Mouse (Mus musculus): ENCODE measurements at regions not wholly inside any gene's neighbourhood (a gene's known extent, or its start where the extent isn't known, plus 50 kb on each side); places are given as distances from the start of the nearest gene placed in this dataset.

DNA sequence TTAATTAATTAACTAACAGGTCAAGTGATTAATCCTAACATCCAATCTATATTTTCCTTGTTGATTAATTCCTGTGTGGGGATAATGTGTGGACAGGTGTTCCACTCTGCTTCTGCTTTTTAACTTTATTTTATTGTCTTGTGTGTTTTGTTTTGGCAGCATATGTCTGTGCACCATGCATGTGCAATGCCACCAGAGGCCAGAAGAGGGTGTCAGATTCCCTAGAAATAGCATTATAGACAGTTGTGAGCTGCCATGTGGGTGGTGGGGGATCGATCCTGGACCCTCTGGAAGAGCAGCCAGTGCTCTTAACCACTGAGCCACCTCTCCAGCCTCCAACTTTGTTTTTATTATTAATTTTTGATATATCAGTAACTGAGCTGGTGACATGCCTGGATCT, 65.6 kb downstream of the En1 start:
- WGBS (ENCODE audit: insufficient replicate concordance), result 77% methylated on average over 1 of the region's 1 CpGs
- Histone ChIP-seq H3K9ac (ENCODE audit: low read depth, low read length) (no peak overlapping the region), H3K4me1 (ENCODE audit: control insufficient read depth, insufficient read depth, low read length) (no peaks in the 10 kb centered on the region), H3K27ac (ENCODE audit: low read depth, low read length) (no peak overlapping the region), H3K36me3 (ENCODE audit: control insufficient read depth, insufficient read depth, low read length) (no peaks in the 10 kb centered on the region), H3K4me3 (ENCODE audit: low read depth, low read length) (no peak overlapping the region), H3K4me2 (no peak overlapping the region), H3K27me3 (ENCODE audit: control insufficient read depth, insufficient read depth, low read length) (no peaks in the 10 kb centered on the region), H3K9me3 (replicated peaks; ENCODE audit: control insufficient read depth, low read length) (no peaks in the 10 kb centered on the region)
- no peak for ATAC-seq (replicated peaks; ENCODE audit: insufficient number of reproducible peaks, low FRiP score, low TSS enrichment)

DNA sequence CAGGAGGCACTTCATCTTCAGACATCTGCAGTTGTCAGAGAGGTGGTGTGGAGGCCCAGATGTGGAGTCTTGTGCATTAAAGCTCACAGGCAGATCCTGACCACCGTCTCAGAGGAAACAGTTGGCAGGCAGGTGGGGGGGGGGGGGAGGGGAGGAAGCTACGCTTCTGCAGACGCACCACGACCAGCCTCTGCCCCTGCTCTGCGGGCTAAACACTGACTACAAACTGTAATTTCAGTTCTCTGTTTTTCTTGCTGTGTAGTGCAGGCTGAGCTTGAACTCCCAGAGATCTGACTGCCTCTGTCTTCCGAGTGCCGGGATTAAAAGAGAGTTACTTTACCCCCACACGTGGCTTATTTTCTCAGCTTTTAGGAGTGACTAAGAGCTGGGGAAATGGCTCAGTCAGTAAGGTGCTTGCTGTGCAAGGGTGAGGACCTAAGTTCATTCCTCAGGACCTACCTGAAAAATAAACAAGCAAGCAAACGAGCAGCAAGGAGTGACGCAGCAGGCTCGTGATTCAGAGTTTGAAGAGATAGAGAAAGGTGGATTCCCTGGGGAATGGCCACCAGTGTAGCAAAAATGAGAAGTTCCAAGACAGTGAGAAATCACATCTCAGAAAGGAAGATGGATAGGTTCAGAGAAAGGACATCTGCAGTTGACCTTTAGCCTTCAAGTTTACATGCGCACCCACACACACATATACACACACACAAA, 81.5 kb downstream of the En1 start:
- WGBS (ENCODE audit: insufficient replicate concordance), result 56% methylated on average over 12 of the region's 12 CpGs
- H3K4me3 ChIP-seq (ENCODE audit: low read depth, low read length), result no peak overlapping the region

DNA sequence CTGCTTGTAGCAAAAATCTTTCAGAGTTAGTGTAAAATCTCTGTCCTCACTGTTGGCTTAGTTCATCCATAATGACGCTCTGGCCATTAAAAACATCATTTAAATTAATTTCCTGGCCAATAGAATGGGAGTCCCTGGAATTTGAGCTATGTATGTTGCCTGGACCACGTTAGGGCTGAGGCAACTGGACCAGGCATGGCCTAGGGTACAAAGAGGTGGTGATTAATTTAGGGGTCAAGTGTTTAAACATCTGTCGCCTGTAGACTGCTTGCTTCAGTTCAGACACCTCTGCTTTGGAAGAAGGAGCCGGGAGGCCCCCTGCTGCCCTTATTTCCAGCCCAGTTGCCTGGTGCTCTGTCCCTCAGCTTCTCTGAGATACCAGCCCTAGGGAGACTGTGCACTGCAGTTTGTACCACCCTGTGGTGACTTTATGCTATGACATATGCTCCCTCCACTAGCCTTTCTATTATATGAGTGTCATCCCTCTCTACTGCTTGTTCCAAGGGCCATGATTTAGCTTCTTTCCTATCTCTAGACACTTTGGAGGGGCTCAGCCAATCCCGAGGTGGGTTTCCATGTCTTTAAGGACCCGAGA, 83.5 kb downstream of the En1 start:
- no peak overlapping the region for H3K27ac ChIP-seq (ENCODE audit: low read depth, low read length)
- H3K9me3 ChIP-seq (replicated peaks; ENCODE audit: control insufficient read depth, low read length), result no peaks in the 10 kb centered on the region
- no peak overlapping the region for H3K4me2 ChIP-seq
- H3K9ac ChIP-seq (ENCODE audit: low read depth, low read length), result no peak overlapping the region
- H3K36me3 ChIP-seq (ENCODE audit: control insufficient read depth, insufficient read depth, low read length), result no peaks in the 10 kb centered on the region
- H3K4me1 ChIP-seq (ENCODE audit: control insufficient read depth, insufficient read depth, low read length), result no peaks in the 10 kb centered on the region
- ATAC-seq (replicated peaks; ENCODE audit: insufficient number of reproducible peaks, low FRiP score, low TSS enrichment), result no peak
- no peaks in the 10 kb centered on the region for H3K27me3 ChIP-seq (ENCODE audit: control insufficient read depth, insufficient read depth, low read length)
- H3K4me3 ChIP-seq (ENCODE audit: low read depth, low read length), result no peak overlapping the region
- 46% methylated on average over 6 of the region's 6 CpGs for WGBS (ENCODE audit: insufficient replicate concordance)

More for the DNA sequence above, 81.5 kb downstream of the En1 start:
- H3K9ac ChIP-seq (ENCODE audit: low read depth, low read length), result no peak overlapping the region
- no peak for ATAC-seq (replicated peaks; ENCODE audit: insufficient number of reproducible peaks, low FRiP score, low TSS enrichment)
- no peak overlapping the region for H3K4me2 ChIP-seq
- H3K9me3 ChIP-seq (replicated peaks; ENCODE audit: control insufficient read depth, low read length), result no peaks in the 10 kb centered on the region
- no peaks in the 10 kb centered on the region for H3K36me3 ChIP-seq (ENCODE audit: control insufficient read depth, insufficient read depth, low read length)
- no peak overlapping the region for H3K27ac ChIP-seq (ENCODE audit: low read depth, low read length)
- no peaks in the 10 kb centered on the region for H3K4me1 ChIP-seq (ENCODE audit: control insufficient read depth, insufficient read depth, low read length)
- H3K27me3 ChIP-seq (ENCODE audit: control insufficient read depth, insufficient read depth, low read length), result no peaks in the 10 kb centered on the region

DNA sequence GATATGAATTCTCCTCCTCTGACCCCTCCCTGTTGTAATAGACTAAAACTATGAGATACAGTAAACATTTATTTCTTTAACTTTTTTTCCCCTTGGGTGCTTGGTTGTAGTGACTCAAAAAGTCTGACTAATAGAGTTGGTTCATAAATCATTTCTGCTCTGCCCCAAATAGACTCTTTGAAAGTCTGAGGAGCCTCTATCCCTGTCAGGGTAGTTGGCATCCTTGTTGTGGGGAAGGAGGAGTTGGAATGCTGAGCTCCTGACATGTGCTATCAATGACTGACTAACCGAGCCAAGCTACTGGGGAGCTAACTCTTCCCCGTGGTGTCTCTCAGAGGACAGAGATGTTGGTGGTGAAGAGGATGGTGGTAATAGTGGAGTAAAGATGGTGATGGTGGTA, 89.4 kb downstream of the En1 start:
- 77% methylated on average over 2 of the region's 2 CpGs for WGBS (ENCODE audit: insufficient replicate concordance)
- Histone ChIP-seq H3K36me3 (ENCODE audit: control insufficient read depth, insufficient read depth, low read length) (no peaks in the 10 kb centered on the region), H3K9ac (ENCODE audit: low read depth, low read length) (no peak overlapping the region), H3K4me1 (ENCODE audit: control insufficient read depth, insufficient read depth, low read length) (no peaks in the 10 kb centered on the region), H3K27ac (ENCODE audit: low read depth, low read length) (no peak overlapping the region), H3K4me3 (ENCODE audit: low read depth, low read length) (no peak overlapping the region), H3K27me3 (ENCODE audit: control insufficient read depth, insufficient read depth, low read length) (no peaks in the 10 kb centered on the region), H3K9me3 (replicated peaks; ENCODE audit: control insufficient read depth, low read length) (0 out of 2 replicates have a peak, but pooled peaks cover 2% of the 10 kb centered on the region), H3K4me2 (no peak overlapping the region)
- no peak for ATAC-seq (replicated peaks; ENCODE audit: insufficient number of reproducible peaks, low FRiP score, low TSS enrichment)

DNA sequence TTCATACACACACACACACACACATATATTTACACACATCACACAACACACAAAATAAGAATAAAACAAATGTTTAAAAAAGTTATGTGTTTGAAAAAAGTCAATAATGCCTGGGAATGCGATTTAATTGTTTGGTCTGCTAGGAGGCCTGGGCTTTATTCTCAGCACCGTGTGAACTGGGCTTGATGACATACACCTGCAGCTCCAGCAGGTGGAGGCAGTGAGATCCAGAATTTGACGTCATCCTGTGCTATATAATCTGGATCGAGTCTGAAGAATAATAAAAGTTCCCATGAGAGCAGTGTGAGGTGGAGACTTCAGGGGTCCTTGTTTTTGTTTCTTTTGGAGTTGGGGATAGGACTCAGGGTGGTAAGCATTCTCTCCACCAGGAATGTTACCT, 96.0 kb downstream of the En1 start:
- 0 out of 2 replicates have a peak, but pooled peaks cover 2% of the 10 kb centered on the region for H3K9me3 ChIP-seq (replicated peaks; ENCODE audit: control insufficient read depth, low read length)
- ATAC-seq (replicated peaks; ENCODE audit: insufficient number of reproducible peaks, low FRiP score, low TSS enrichment), result no peak

DNA sequence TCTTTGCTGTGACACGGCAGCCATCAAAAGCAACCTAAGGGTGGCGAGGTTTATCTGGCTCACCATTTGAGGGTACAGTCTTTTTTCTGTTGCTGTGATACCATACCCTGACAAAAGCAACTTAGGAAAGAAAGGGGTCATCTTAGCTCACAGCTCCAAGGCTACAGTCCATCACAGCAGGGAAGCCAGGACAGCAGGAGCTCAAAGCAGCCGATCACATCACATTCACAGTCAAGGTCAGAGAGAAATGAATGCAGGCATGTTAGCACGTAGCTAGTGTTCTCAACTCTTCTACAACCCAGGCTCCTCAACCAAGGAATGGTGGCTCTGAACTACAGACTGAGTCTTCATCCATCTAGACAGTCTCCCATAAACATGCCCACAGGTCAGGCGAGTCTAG, 102.0 kb downstream of the En1 start:
- no peak overlapping the region for H3K4me3 ChIP-seq (ENCODE audit: low read depth, low read length)
- no peaks in the 10 kb centered on the region for H3K9me3 ChIP-seq (replicated peaks; ENCODE audit: control insufficient read depth, low read length)
- H3K4me2 ChIP-seq, result no peak overlapping the region
- no peaks in the 10 kb centered on the region for H3K4me1 ChIP-seq (ENCODE audit: control insufficient read depth, insufficient read depth, low read length)
- no peaks in the 10 kb centered on the region for H3K36me3 ChIP-seq (ENCODE audit: control insufficient read depth, insufficient read depth, low read length)
- H3K9ac ChIP-seq (ENCODE audit: low read depth, low read length), result no peak overlapping the region
- 74% methylated on average over 5 of the region's 5 CpGs for whole genome bisulfite sequencing (ENCODE audit: insufficient replicate concordance)
- ATAC-seq (replicated peaks; ENCODE audit: insufficient number of reproducible peaks, low FRiP score, low TSS enrichment), result no peak
- H3K27ac ChIP-seq (ENCODE audit: low read depth, low read length), result no peak overlapping the region
- no peaks in the 10 kb centered on the region for H3K27me3 ChIP-seq (ENCODE audit: control insufficient read depth, insufficient read depth, low read length)

More for the DNA sequence above, 96.0 kb downstream of the En1 start:
- Histone ChIP-seq H3K27me3 (ENCODE audit: control insufficient read depth, insufficient read depth, low read length) (no peaks in the 10 kb centered on the region), H3K4me1 (ENCODE audit: control insufficient read depth, insufficient read depth, low read length) (no peaks in the 10 kb centered on the region), H3K4me3 (ENCODE audit: low read depth, low read length) (no peak overlapping the region), H3K4me2 (no peak overlapping the region), H3K27ac (ENCODE audit: low read depth, low read length) (no peak overlapping the region), H3K9ac (ENCODE audit: low read depth, low read length) (no peak overlapping the region), H3K36me3 (ENCODE audit: control insufficient read depth, insufficient read depth, low read length) (no peaks in the 10 kb centered on the region)
- 65% methylated on average over 4 of the region's 4 CpGs for WGBS (ENCODE audit: insufficient replicate concordance)

DNA sequence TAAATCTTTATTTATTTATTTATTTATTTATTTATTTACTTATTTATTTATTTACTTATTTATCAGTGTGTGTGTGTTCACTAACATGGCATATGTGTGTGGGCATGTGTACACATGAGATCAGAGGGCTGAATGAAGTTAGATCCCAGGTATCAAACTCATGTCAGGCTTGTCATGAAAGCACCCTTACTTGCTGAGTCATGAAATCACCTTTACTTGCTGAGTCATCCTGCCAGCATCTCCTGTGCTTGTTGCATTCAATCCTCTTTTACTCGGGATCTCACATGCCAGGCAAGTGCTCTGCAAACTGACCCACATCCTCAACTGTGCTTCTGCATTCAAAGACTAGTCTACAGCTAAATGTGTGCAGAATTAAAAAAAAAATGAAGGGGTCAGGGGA, 103.8 kb downstream of the En1 start:
- Histone ChIP-seq H3K9ac (ENCODE audit: low read depth, low read length) (no peak overlapping the region), H3K27ac (ENCODE audit: low read depth, low read length) (no peak overlapping the region), H3K4me3 (ENCODE audit: low read depth, low read length) (no peak overlapping the region), H3K27me3 (ENCODE audit: control insufficient read depth, insufficient read depth, low read length) (no peaks in the 10 kb centered on the region), H3K9me3 (replicated peaks; ENCODE audit: control insufficient read depth, low read length) (no peaks in the 10 kb centered on the region), H3K4me2 (no peak overlapping the region), H3K36me3 (ENCODE audit: control insufficient read depth, insufficient read depth, low read length) (no peaks in the 10 kb centered on the region), H3K4me1 (ENCODE audit: control insufficient read depth, insufficient read depth, low read length) (no peaks in the 10 kb centered on the region)
- 57% methylated on average over 1 of the region's 1 CpGs for WGBS (ENCODE audit: insufficient replicate concordance)
- ATAC-seq (replicated peaks; ENCODE audit: insufficient number of reproducible peaks, low FRiP score, low TSS enrichment), result no peak

DNA sequence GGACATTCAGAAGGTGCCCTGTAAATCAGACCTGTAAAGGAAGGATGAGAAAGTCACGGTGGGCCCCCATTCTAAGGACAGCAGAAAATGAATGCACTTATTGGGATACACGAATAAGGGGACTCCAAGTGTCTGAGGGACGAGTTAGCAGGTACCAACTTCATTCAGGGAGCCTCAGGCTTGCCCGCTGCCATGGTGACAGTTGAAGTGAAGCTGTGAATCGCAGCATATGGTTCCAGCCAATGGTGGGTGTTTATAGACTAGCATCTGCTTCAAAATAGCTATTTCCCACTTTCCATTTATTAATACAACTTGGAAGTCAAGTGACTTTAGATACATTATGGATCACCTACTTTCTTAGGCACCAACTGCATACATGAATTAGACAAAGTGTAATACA, 106.3 kb downstream of the En1 start:
- H3K4me3 ChIP-seq (ENCODE audit: low read depth, low read length), result no peak overlapping the region
- no peak for ATAC-seq (replicated peaks; ENCODE audit: insufficient number of reproducible peaks, low FRiP score, low TSS enrichment)
- H3K27me3 ChIP-seq (ENCODE audit: control insufficient read depth, insufficient read depth, low read length), result no peaks in the 10 kb centered on the region
- no peak overlapping the region for H3K27ac ChIP-seq (ENCODE audit: low read depth, low read length)
- WGBS (ENCODE audit: insufficient replicate concordance), result 69% methylated on average over 5 of the region's 5 CpGs
- H3K9me3 ChIP-seq (replicated peaks; ENCODE audit: control insufficient read depth, low read length), result no peaks in the 10 kb centered on the region
- no peaks in the 10 kb centered on the region for H3K36me3 ChIP-seq (ENCODE audit: control insufficient read depth, insufficient read depth, low read length)
- H3K4me2 ChIP-seq, result no peak overlapping the region
- H3K4me1 ChIP-seq (ENCODE audit: control insufficient read depth, insufficient read depth, low read length), result no peaks in the 10 kb centered on the region
- H3K9ac ChIP-seq (ENCODE audit: low read depth, low read length), result no peak overlapping the region
